Mouse (Mus musculus) liver, adult 2 months (tissue): Measurements from ENCODE around the gene Insl5.

ENCODE experiments used
- CTCF ChIP-seq: fragments of 200-500 bp; IDR thresholded peaks from 2 replicates; pipeline ENCODE4 v1.5.1; 2011; ENCODE audit warnings: low read depth, low read length, control low read depth
- POLR2A ChIP-seq: fragments of 200-500 bp; IDR thresholded peaks from 2 replicates; pipeline ENCODE4 v1.6.1; 2011; ENCODE audit warnings: low read length, control low read depth; ENCODE audit not compliant: insufficient read depth; ENCODE audit errors: extremely low read depth

DNA sequence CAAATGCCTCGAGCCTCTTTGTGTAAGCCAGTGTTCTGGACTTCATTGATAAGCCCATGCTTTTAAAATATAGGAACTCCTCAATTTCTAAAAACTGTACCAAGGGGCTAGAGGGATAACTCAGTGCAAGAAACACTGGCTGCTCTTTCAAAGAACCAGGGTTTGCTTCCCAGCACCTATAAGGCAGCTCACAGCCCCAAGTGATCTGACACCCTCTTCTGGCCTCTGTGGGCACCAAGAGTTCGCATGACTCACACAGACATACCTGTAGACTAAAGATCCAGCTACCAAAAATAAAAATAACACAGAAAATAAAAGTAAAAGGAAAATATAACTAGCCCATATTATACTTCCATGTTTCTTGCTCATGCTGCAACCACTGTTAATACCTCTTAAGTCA, 38.9 kb downstream of the Insl5 start:
- TF ChIP-seq POLR2A (no peak), CTCF (no peak)
